Mouse (Mus musculus) kidney, adult 2 months (tissue): ENCODE measurements around the gene Cntnap5a.

ENCODE experiments used
- CTCF ChIP-seq: fragments of 200-500 bp; conservative IDR thresholded peaks from 2 replicates; pipeline ENCODE4 v1.5.1; 2011; ENCODE audit warnings: low read depth, mild to moderate bottlenecking, control low read depth, low read length, moderate library complexity, mixed read lengths; ENCODE audit not compliant: insufficient read depth, insufficient read length
- POLR2A ChIP-seq: fragments of 200-500 bp; IDR thresholded peaks from one replicate; pipeline ENCODE4 v1.6.1; 2011; ENCODE audit warnings: low read depth, low read length, control low read depth

GRCm38 (mm10) chr1:115847605-115848004, 163.0 kb downstream of the Cntnap5a start:
- no peak for TF ChIP-seq CTCF
- no peak for TF ChIP-seq POLR2A
